In genomic region chr2:122163430-122164195, GRCm38 (mm10) we compare ENCODE assay signal across 12 mouse cellular contexts. TPM values are rescaled to one million over a fixed set of nuclear protein-coding genes. Genes with fewer than 3 reads are reported as not detected.
DNase-seq lines count a peak whose midpoint lies in the region; ATAC-seq and TF ChIP-seq lines count a peak whose summit lies in the region.
"Had no signal": no experiment of that assay in that cellular context is flagged by ENCODE, and none has a peak within 500 bp of the region (broad histone marks: within the 10 kb centered on the region; RNA-seq: fewer than 3 reads in every experiment).

No protein-coding gene starts in this region.

- H3K79me2 ChIP-seq in liver, adult 2 months (ENCODE audit: control insufficient read depth, insufficient read depth, low read length), result no peaks in the 10 kb centered on the region

- H3K27me3 ChIP-seq in embryonic facial prominence, embryonic 14.5 days (replicated peaks; ENCODE audit: control insufficient read depth, insufficient read depth, low read length), result no peaks in the 10 kb centered on the region
- H3K27me3 ChIP-seq in embryonic facial prominence, embryonic 10.5 days (replicated peaks; ENCODE audit: low read depth, poor library complexity, severe bottlenecking), result no peaks in the 10 kb centered on the region
- H3K27me3 ChIP-seq in liver, adult 2 months (ENCODE audit: control insufficient read depth, insufficient read depth, low read length), result no peaks in the 10 kb centered on the region
- no peaks in the 10 kb centered on the region for H3K27me3 ChIP-seq in liver, embryonic 12.5 days (replicated peaks)

- H3K9me3 ChIP-seq in embryonic facial prominence, embryonic 14.5 days (ENCODE audit: control insufficient read depth, low read length), result no peaks in the 10 kb centered on the region
- H3K9me3 ChIP-seq in embryonic facial prominence, embryonic 10.5 days, result no peaks in the 10 kb centered on the region
- no peaks in the 10 kb centered on the region for H3K9me3 ChIP-seq in liver, embryonic 12.5 days (replicated peaks)

- DNase-seq in embryonic facial prominence, embryonic 14.5 days (ENCODE audit: low spot score), result no peak
- DNase-seq in embryonic facial prominence, embryonic 10.5 days (ENCODE audit: low spot score), result no peak
- no peak for DNase-seq in liver, adult 2 months (ENCODE audit: extremely low read depth, low read depth, low spot score)
- DNase-seq in lung, postnatal 25 days (ENCODE audit: low spot score), result no peak
- DNase-seq: lung, adult 18-20 months had no signal

- no peak overlapping the region for H3K9ac ChIP-seq in embryonic facial prominence, embryonic 14.5 days (ENCODE audit: low read depth, low read length)
- H3K9ac ChIP-seq in liver, adult 2 months (ENCODE audit: low read depth, low read length), result 0 out of 2 replicates have a peak overlapping the region, but pooled peaks have one; percentile 22
- H3K9ac ChIP-seq in liver, embryonic 12.5 days, result no peak overlapping the region

- no peak for TF ChIP-seq CTCF in liver, adult 2 months (IDR thresholded peaks at IDR 0.05; ENCODE audit: low read depth, low read length)
- no peak for TF ChIP-seq CTCF in bone marrow macrophage, adult 2 months (IDR thresholded peaks at IDR 0.05; ENCODE audit: low read depth, low read length)

- 65% methylated on average over 13 of the region's 13 CpGs for WGBS in embryonic facial prominence, embryonic 14.5 days
- WGBS in embryonic facial prominence, embryonic 10.5 days, result 75% methylated on average over 13 of the region's 13 CpGs
- WGBS in liver, adult 2 months, result 76% methylated on average over 13 of the region's 13 CpGs
- WGBS in liver, embryonic 12.5 days (ENCODE audit: insufficient replicate concordance), result 61% methylated on average over 13 of the region's 13 CpGs

- no peaks in the 10 kb centered on the region for H3K36me3 ChIP-seq in embryonic facial prominence, embryonic 14.5 days (ENCODE audit: control insufficient read depth, insufficient read depth, low read length)
- H3K36me3 ChIP-seq in embryonic facial prominence, embryonic 10.5 days (replicated peaks), result no peaks in the 10 kb centered on the region
- H3K36me3 ChIP-seq in liver, adult 2 months (ENCODE audit: control insufficient read depth, insufficient read depth, low read length), result no peaks in the 10 kb centered on the region
- no peaks in the 10 kb centered on the region for H3K36me3 ChIP-seq in liver, embryonic 12.5 days

- H3K4me2 ChIP-seq in embryonic facial prominence, embryonic 14.5 days (ENCODE audit: low read depth, low read length), result no peak overlapping the region
- H3K4me2 ChIP-seq in liver, embryonic 12.5 days, result no peak overlapping the region

- ATAC-seq in embryonic facial prominence, embryonic 14.5 days (ENCODE audit: low read depth), result no peak
- no peak for ATAC-seq in liver, embryonic 12.5 days
- ATAC-seq in megakaryocyte progenitor cell, adult 5-6 weeks (replicated peaks; ENCODE audit: poor library complexity), result peak; percentile 38
- no peak for ATAC-seq in monocyte, adult 5-6 weeks (replicated peaks; ENCODE audit: insufficient number of reproducible peaks, low FRiP score, low TSS enrichment, poor library complexity, severe bottlenecking)
- ATAC-seq: hindbrain, embryonic 16.5 days had no signal

- H3K4me3 ChIP-seq in embryonic facial prominence, embryonic 14.5 days (ENCODE audit: low read depth, low read length), result no peak overlapping the region
- no peak overlapping the region for H3K4me3 ChIP-seq in embryonic facial prominence, embryonic 10.5 days
- no peak overlapping the region for H3K4me3 ChIP-seq in liver, adult 2 months (ENCODE audit: insufficient read depth, low read depth, low read length)
- no peak overlapping the region for H3K4me3 ChIP-seq in liver, embryonic 12.5 days
- peak overlapping the region; percentile 49 for H3K4me3 ChIP-seq in bone marrow macrophage, adult 2 months (ENCODE audit: insufficient read depth, low read length)
- H3K4me3 ChIP-seq: erythroblast, embryonic 14.5 days had no signal

- peaks cover 5% of the 10 kb centered on the region; the same call in 1 of the 2 replicates for H3K4me1 ChIP-seq in embryonic facial prominence, embryonic 14.5 days (ENCODE audit: control insufficient read depth, insufficient read depth, low read length)
- peaks cover 5% of the 10 kb centered on the region; the same call in 1 of the 2 replicates for H3K4me1 ChIP-seq in embryonic facial prominence, embryonic 10.5 days
- peaks cover 2% of the 10 kb centered on the region for H3K4me1 ChIP-seq in liver, adult 2 months (ENCODE audit: control insufficient read depth, insufficient read depth, low read length)
- H3K4me1 ChIP-seq in liver, embryonic 12.5 days, result no peaks in the 10 kb centered on the region
- H3K4me1 ChIP-seq in bone marrow macrophage, adult 2 months (ENCODE audit: control insufficient read depth, insufficient read depth, low read length), result peaks cover 42% of the 10 kb centered on the region

- TF ChIP-seq POLR2A in liver, adult 2 months (IDR thresholded peaks at IDR 0.05; ENCODE audit: extremely low read depth, insufficient read depth, low read length), result no peak
- no peak for TF ChIP-seq POLR2A in bone marrow macrophage, adult 2 months (IDR thresholded peaks at IDR 0.05; ENCODE audit: borderline replicate concordance, low read depth, low read length)

- 0 out of 2 replicates have a peak overlapping the region, but pooled peaks have one; percentile 33 for H3K27ac ChIP-seq in embryonic facial prominence, embryonic 14.5 days (replicated peaks; ENCODE audit: low read depth, low read length)
- no peak overlapping the region for H3K27ac ChIP-seq in embryonic facial prominence, embryonic 10.5 days (replicated peaks)
- peak overlapping the region; percentile 59 for H3K27ac ChIP-seq in liver, adult 2 months (replicated peaks; ENCODE audit: insufficient read depth, low read depth, low read length)
- no peak overlapping the region for H3K27ac ChIP-seq in liver, embryonic 12.5 days
- peak overlapping the region; percentile 94 for H3K27ac ChIP-seq in bone marrow macrophage, adult 2 months (ENCODE audit: insufficient read depth, low read depth, low read length)

RNA-seq across cellular contexts. Expression of gene Trim69, which starts 3.1 kb away (rescaled TPM):
- polyA plus RNA-seq in embryonic facial prominence, embryonic 14.5 days (2014; fragmentation: Nextera tagmentation; extraction: Ambion mirVana), result 0.10 TPM in 1 of 2 replicates, not detected in the other
- polyA plus RNA-seq in embryonic facial prominence, embryonic 10.5 days (2016; fragmentation: Nextera tagmentation; extraction: Ambion mirVana), result 0.11 TPM in 1 of 2 replicates, not detected in the other
- total RNA-seq in liver, adult 2 months (2014; rRNA removed), result 0.09 and 0.13 TPM in 2 replicates
- 0.07 TPM in 1 of 2 replicates, not detected in the other for polyA plus RNA-seq in liver, adult 2 months (2012; rRNA removed)
- 0.07 TPM in 1 of 2 replicates, not detected in the other for polyA plus RNA-seq in liver, embryonic 12.5 days (2016; fragmentation: Nextera tagmentation; extraction: Ambion mirVana)
- polyA plus RNA-seq in bone marrow macrophage, adult 2 months (2012; ENCODE audit: insufficient read depth, insufficient read length, missing spikeins), result not detected in 2 replicates
- total RNA-seq in megakaryocyte progenitor cell, adult 5-6 weeks (2015), result 0.46 TPM in 1 of 2 replicates, not detected in the other
- total RNA-seq in megakaryocyte progenitor cell, adult 5-6 weeks (2017), result not detected in 2 replicates
- total RNA-seq in monocyte, adult 5-6 weeks (2017), result not detected in 3 replicates
- polyA plus RNA-seq: erythroblast, embryonic 14.5 days had no signal

RNA-seq across cellular contexts. Expression of gene B2m, which starts 16.1 kb away (rescaled TPM):
- 353 and 386 TPM in 2 replicates for polyA plus RNA-seq in embryonic facial prominence, embryonic 14.5 days (2014; fragmentation: Nextera tagmentation; extraction: Ambion mirVana)
- 104 and 107 TPM in 2 replicates for polyA plus RNA-seq in embryonic facial prominence, embryonic 10.5 days (2016; fragmentation: Nextera tagmentation; extraction: Ambion mirVana)
- 1,301 and 1,615 TPM in 2 replicates for total RNA-seq in liver, adult 2 months (2014; rRNA removed)
- 2,279 and 2,555 TPM in 2 replicates for polyA plus RNA-seq in liver, adult 2 months (2012; rRNA removed)
- 273 and 281 TPM in 2 replicates for polyA plus RNA-seq in liver, embryonic 12.5 days (2016; fragmentation: Nextera tagmentation; extraction: Ambion mirVana)
- 8,073 and 8,193 TPM in 2 replicates for polyA plus RNA-seq in bone marrow macrophage, adult 2 months (2012; ENCODE audit: insufficient read depth, insufficient read length, missing spikeins)
- 3,812 and 4,089 TPM in 2 replicates for total RNA-seq in megakaryocyte progenitor cell, adult 5-6 weeks (2015)
- 1,717 and 2,014 TPM in 2 replicates for total RNA-seq in megakaryocyte progenitor cell, adult 5-6 weeks (2017)
- total RNA-seq in monocyte, adult 5-6 weeks (2017), result 4,524 to 5,565 TPM (median 5,404 TPM) in 3 replicates

RNA-seq across cellular contexts. Expression of gene Patl2, which starts 22.4 kb away (rescaled TPM):
- polyA plus RNA-seq in embryonic facial prominence, embryonic 14.5 days (2014; fragmentation: Nextera tagmentation; extraction: Ambion mirVana), result 0.08 TPM in 1 of 2 replicates, not detected in the other
- 0.10 TPM in 1 of 2 replicates, not detected in the other for polyA plus RNA-seq in embryonic facial prominence, embryonic 10.5 days (2016; fragmentation: Nextera tagmentation; extraction: Ambion mirVana)
- 0.09 TPM in 1 of 2 replicates, not detected in the other for total RNA-seq in liver, adult 2 months (2014; rRNA removed)
- not detected in 2 replicates for polyA plus RNA-seq in liver, adult 2 months (2012; rRNA removed)
- 0.05 TPM in 1 of 2 replicates, not detected in the other for polyA plus RNA-seq in liver, embryonic 12.5 days (2016; fragmentation: Nextera tagmentation; extraction: Ambion mirVana)
- 0.23 and 0.33 TPM in 2 replicates for polyA plus RNA-seq in bone marrow macrophage, adult 2 months (2012; ENCODE audit: insufficient read depth, insufficient read length, missing spikeins)
- total RNA-seq in megakaryocyte progenitor cell, adult 5-6 weeks (2015), result 0.05 TPM in 1 of 2 replicates, not detected in the other
- 0.07 TPM in 1 of 2 replicates, not detected in the other for total RNA-seq in megakaryocyte progenitor cell, adult 5-6 weeks (2017)
- not detected in 3 replicates for total RNA-seq in monocyte, adult 5-6 weeks (2017)
- total RNA-seq: heart, adult 8-10 months had no signal
- polyA plus RNA-seq: erythroblast, embryonic 14.5 days had no signal

RNA-seq across cellular contexts. Expression of gene Terb2, which starts 22.5 kb away (rescaled TPM):
- not detected in 2 replicates for polyA plus RNA-seq in embryonic facial prominence, embryonic 14.5 days (2014; fragmentation: Nextera tagmentation; extraction: Ambion mirVana)
- polyA plus RNA-seq in embryonic facial prominence, embryonic 10.5 days (2016; fragmentation: Nextera tagmentation; extraction: Ambion mirVana), result not detected in 2 replicates
- not detected in 2 replicates for total RNA-seq in liver, adult 2 months (2014; rRNA removed)
- not detected in 2 replicates for polyA plus RNA-seq in liver, adult 2 months (2012; rRNA removed)
- polyA plus RNA-seq in liver, embryonic 12.5 days (2016; fragmentation: Nextera tagmentation; extraction: Ambion mirVana), result not detected in 2 replicates
- not detected in 2 replicates for polyA plus RNA-seq in bone marrow macrophage, adult 2 months (2012; ENCODE audit: insufficient read depth, insufficient read length, missing spikeins)
- not detected in 2 replicates for total RNA-seq in megakaryocyte progenitor cell, adult 5-6 weeks (2015)
- not detected in 2 replicates for total RNA-seq in megakaryocyte progenitor cell, adult 5-6 weeks (2017)
- 1.0 TPM in 1 of 3 replicates, not detected in the others for total RNA-seq in monocyte, adult 5-6 weeks (2017)
- total RNA-seq: heart, adult 8-10 months had no signal
- polyA plus RNA-seq: erythroblast, embryonic 14.5 days; hindbrain, embryonic 16.5 days had no signal

RNA-seq across cellular contexts. Expression of gene Spg11, which starts 45.4 kb away (rescaled TPM):
- 9.3 and 9.8 TPM in 2 replicates for polyA plus RNA-seq in embryonic facial prominence, embryonic 14.5 days (2014; fragmentation: Nextera tagmentation; extraction: Ambion mirVana)
- polyA plus RNA-seq in embryonic facial prominence, embryonic 10.5 days (2016; fragmentation: Nextera tagmentation; extraction: Ambion mirVana), result 10.9 TPM in 2 replicates
- total RNA-seq in liver, adult 2 months (2014; rRNA removed), result 9.3 and 10.5 TPM in 2 replicates
- 4.0 and 4.3 TPM in 2 replicates for polyA plus RNA-seq in liver, adult 2 months (2012; rRNA removed)
- 5.8 and 6.2 TPM in 2 replicates for polyA plus RNA-seq in liver, embryonic 12.5 days (2016; fragmentation: Nextera tagmentation; extraction: Ambion mirVana)
- 15.3 and 16.4 TPM in 2 replicates for polyA plus RNA-seq in bone marrow macrophage, adult 2 months (2012; ENCODE audit: insufficient read depth, insufficient read length, missing spikeins)
- total RNA-seq in megakaryocyte progenitor cell, adult 5-6 weeks (2015), result 8.9 and 10.5 TPM in 2 replicates
- 11.3 and 13.4 TPM in 2 replicates for total RNA-seq in megakaryocyte progenitor cell, adult 5-6 weeks (2017)
- 20.2 to 28.8 TPM (median 21.4 TPM) in 3 replicates for total RNA-seq in monocyte, adult 5-6 weeks (2017)

Comparison
In these comparisons a context has a peak if more than half of its experiments do, and no peak if none do; other contexts are left out.
1. H3K27ac ChIP-seq: peak in embryonic facial prominence, embryonic 14.5 days (single experiment), liver, adult 2 months (single experiment) and bone marrow macrophage, adult 2 months (single experiment); none in embryonic facial prominence, embryonic 10.5 days (single experiment) and liver, embryonic 12.5 days (single experiment).